Mouse (Mus musculus) small intestine, adult 2 months (tissue): ENCODE data around the gene Mcpt2.

Source experiments
- CTCF ChIP-seq: fragments of 200-500 bp; IDR thresholded peaks from 2 replicates; pipeline ENCODE4 v1.5.1; 2012; ENCODE audit warnings: low read depth, mild to moderate bottlenecking, control low read depth, inconsistent platforms, low read length, moderate library complexity, mixed read lengths; ENCODE audit not compliant: insufficient replicate concordance, insufficient read length; ENCODE audit errors: extremely low read depth
- POLR2A ChIP-seq: fragments of 200-500 bp; IDR thresholded peaks from 2 replicates; pipeline ENCODE4 v1.6.1; 2012; ENCODE audit warnings: low read depth, mild to moderate bottlenecking, control low read depth, inconsistent platforms, low read length, moderate library complexity

- no peak for TF ChIP-seq POLR2A
- no peak for TF ChIP-seq CTCF
These were observed 43.3 kb downstream of the Mcpt2 start, which contains the start of gene Mcpt8 for GRCm38 (mm10) chr14:56085167-56085566.
